Mouse (Mus musculus) lung, adult 2 months (tissue): ENCODE measurements around the gene Eno2.

Source experiments
- CTCF ChIP-seq: fragments of 200-500 bp; IDR thresholded peaks from 2 replicates; pipeline ENCODE4 v1.5.1; 2011; ENCODE audit warnings: mild to moderate bottlenecking, low read length, control low read depth; ENCODE audit not compliant: insufficient read depth
- POLR2A ChIP-seq: fragments of 200-500 bp; IDR thresholded peaks from 2 replicates; pipeline ENCODE4 v1.6.1; 2011; ENCODE audit warnings: low read depth, mild to moderate bottlenecking, control low read depth, low read length, borderline replicate concordance; ENCODE audit errors: extremely low read depth

DNA sequence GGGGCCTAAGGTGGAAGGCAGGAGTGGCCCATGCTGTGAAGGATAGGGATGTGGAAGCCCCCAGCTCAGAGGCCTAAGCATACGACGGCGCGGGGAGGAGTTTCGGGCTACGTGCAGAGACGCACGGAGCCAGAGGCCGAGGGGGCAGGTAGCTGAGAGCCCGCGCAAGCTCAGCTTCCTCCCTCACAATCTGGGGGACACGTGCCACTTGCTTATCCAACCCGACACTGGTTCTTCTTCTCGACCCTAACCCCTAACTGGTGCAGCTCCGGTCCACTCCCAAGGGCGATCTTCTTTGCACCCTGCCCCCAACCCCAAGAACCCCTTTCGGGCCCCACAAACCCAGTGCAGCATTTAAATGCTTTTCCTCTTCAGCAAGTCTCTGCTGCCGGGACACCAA is 44.0 kb upstream of the Eno2 start:
- TF ChIP-seq POLR2A (peak; percentile 12; the same call in 1 of the 2 replicates), CTCF (no peak)
